8 mouse cellular contexts compared by ENCODE assay signal in the genomic region with DNA sequence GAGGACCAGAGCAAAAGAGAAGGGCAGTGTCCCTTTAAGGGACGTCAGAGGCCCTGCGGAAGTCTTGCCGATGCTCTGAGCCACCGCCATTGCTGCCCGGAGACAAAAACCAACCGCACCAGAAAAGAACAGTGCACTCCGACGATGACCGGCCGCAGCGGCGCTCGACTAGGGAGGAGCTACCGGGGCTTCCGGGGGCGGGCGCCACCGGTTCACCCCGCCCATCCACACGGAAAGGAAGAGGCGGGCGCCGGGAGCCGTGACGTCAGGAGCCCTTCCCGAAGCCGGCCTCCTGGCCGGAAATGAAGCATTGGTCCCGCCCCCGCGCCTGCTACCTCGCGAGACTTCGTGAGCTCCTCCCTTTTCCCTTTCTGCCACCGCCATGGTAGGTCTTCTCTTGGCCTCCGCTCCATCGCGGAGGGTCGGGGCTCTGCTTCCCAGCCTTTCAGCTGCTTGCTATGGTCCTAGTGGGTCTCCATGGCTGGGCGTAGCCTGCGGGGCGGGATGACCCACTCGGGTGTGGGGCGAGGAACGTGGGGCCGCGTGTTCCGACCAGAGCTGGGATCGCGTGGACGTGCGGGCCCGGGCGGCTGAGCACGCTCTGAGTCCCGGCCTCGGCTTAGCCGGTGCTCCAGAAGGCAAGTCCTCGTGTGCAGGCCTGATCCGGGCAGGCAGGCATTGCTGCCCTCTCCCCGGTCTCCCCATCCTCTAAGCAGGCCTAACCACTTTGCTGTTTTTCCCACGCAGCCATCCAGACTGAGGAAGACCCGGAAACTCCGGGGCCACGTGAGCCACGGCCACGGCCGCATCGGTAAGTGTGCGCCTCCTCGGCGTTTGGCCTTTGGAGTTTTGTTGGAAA. TPM values are rescaled to one million over a fixed set of nuclear protein-coding genes. Genes with fewer than 3 reads are reported as not detected.
DNase-seq lines count a peak whose midpoint lies in the region; ATAC-seq lines count a peak whose summit lies in the region.

Gene Rpl27a (plus strand): TSS at position 310 of the 859 bp plus-strand sequence.

- peaks cover 21% of the 10 kb centered on the region for H3K4me1 ChIP-seq in hindbrain, embryonic 14.5 days (replicated peaks; ENCODE audit: control insufficient read depth, insufficient read depth, low read length)

- peak within 1 kb of the TSS; percentile 95 for H3K27ac ChIP-seq in hindbrain, embryonic 14.5 days

- under 1% methylated on average over 68 of the region's 72 CpGs for WGBS in hindbrain, embryonic 14.5 days

- peaks cover 39% of the 10 kb centered on the region for H3K36me3 ChIP-seq in hindbrain, embryonic 14.5 days (replicated peaks; ENCODE audit: control insufficient read depth, insufficient read depth)

- DNase-seq in R1 (ENCODE audit: low read depth, low spot score): peak; percentile 95
- DNase-seq in cerebellum, postnatal 25 days: peak; percentile 99
- DNase-seq in frontal cortex, postnatal 25 days (ENCODE audit: low spot score in 2 of 2): peak; percentile 97 to 99
- peak; percentile 99 for DNase-seq in hindbrain, embryonic 14.5 days (ENCODE audit: low spot score)
- peak; percentile 99 for DNase-seq in layer of hippocampus, postnatal 36 days
- peak; percentile 99 for DNase-seq in lung, postnatal 36 days
- peak; percentile 99 for DNase-seq in retina, postnatal 1 day
- peak; percentile 96 to 98 for DNase-seq in urinary bladder, adult 18-20 months (ENCODE audit: low spot score in 2 of 2)

- no peaks in the 10 kb centered on the region for H3K9me3 ChIP-seq in hindbrain, embryonic 14.5 days (ENCODE audit: control insufficient read depth, low read length)

- H3K4me3 ChIP-seq in hindbrain, embryonic 14.5 days (replicated peaks; ENCODE audit: low read length): peak within 1 kb of the TSS; percentile 72

- peak within 1 kb of the TSS; percentile 95 for H3K4me2 ChIP-seq in hindbrain, embryonic 14.5 days (replicated peaks)

- no peaks in the 10 kb centered on the region for H3K27me3 ChIP-seq in hindbrain, embryonic 14.5 days (ENCODE audit: control insufficient read depth, insufficient read depth, low read length)

- ATAC-seq in hindbrain, embryonic 14.5 days (ENCODE audit: low FRiP score): peak; percentile 96

- peak within 1 kb of the TSS; percentile 86 for H3K9ac ChIP-seq in hindbrain, embryonic 14.5 days

RNA-seq across cellular contexts. Expression of gene Rpl27a, which starts in this region (rescaled TPM):
- polyA plus RNA-seq in hindbrain, embryonic 14.5 days (2014; fragmentation: Nextera tagmentation; extraction: Ambion mirVana): 81.9 and 91.4 TPM in 2 replicates
- total RNA-seq in layer of hippocampus, postnatal 36 days (2021): 100 to 1,000 TPM; 149 to 161 TPM

Comparison
In these comparisons a context has a peak if more than half of its experiments do, and no peak if none do; other contexts are left out.
1. Peak in every context shown above with its lines: DNase-seq, ATAC-seq, H3K4me3 ChIP-seq and H3K27ac ChIP-seq.